Mouse (Mus musculus) forebrain, embryonic 13.5 days (tissue): ENCODE data around the gene Rrp15. TPM values are rescaled to one million over a fixed set of nuclear protein-coding genes. Genes with fewer than 3 reads are reported as not detected.

ENCODE experiments used
- ATAC-seq: fragments of 200-750 bp; cut with Nextera tagmentation; 2 replicates; pipeline ENCODE4 v1.8.0; 2017
- H3K27ac ChIP-seq: fragments of 300-500 bp; sonication (generic); 2 replicates; pipeline ENCODE4 v1.5.1; 2015; ENCODE audit warnings: inconsistent platforms, mild to moderate bottlenecking, moderate library complexity
- H3K27me3 ChIP-seq: fragments of 300-500 bp; sonication (generic); 2 replicates; pipeline ENCODE4 v1.6.1; 2015; ENCODE audit warnings: mild to moderate bottlenecking, inconsistent platforms
- H3K36me3 ChIP-seq: fragments of 300-500 bp; sonication (generic); 2 replicates; pipeline ENCODE4 v1.6.1; 2015; ENCODE audit warnings: mild to moderate bottlenecking, inconsistent platforms; ENCODE audit not compliant: poor library complexity, severe bottlenecking
- H3K4me1 ChIP-seq: fragments of 300-500 bp; sonication (generic); 2 replicates; pipeline ENCODE4 v1.6.1; 2015; ENCODE audit warnings: inconsistent platforms
- H3K4me2 ChIP-seq: fragments of 300-500 bp; sonication (generic); 2 replicates; pipeline ENCODE4 v1.6.1; 2015; ENCODE audit warnings: inconsistent platforms, mild to moderate bottlenecking, moderate library complexity
- H3K4me3 ChIP-seq: fragments of 300-500 bp; sonication (generic); 2 replicates; pipeline ENCODE4 v1.5.1; 2015; ENCODE audit warnings: mild to moderate bottlenecking, inconsistent platforms
- H3K9ac ChIP-seq: fragments of 300-500 bp; sonication (generic); 2 replicates; pipeline ENCODE4 v1.6.1; 2015; ENCODE audit warnings: mild to moderate bottlenecking, inconsistent platforms
- H3K9me3 ChIP-seq: fragments of 300-500 bp; sonication (generic); replicated peaks from 2 replicates; pipeline ENCODE4 v1.6.1; 2016; ENCODE audit warnings: inconsistent platforms
- WGBS: fragments of 180-500 bp; shearing (Covaris S2); methylation state at CpG from one replicate; pipeline ENCODE4 v1.1.7; 2015; 5-methylcytosine and 5-hydroxymethylcytosine counted together
- polyA plus RNA-seq: library from polyadenylated mRNA; unstranded; fragments of >200 nt; fragmentation: Nextera tagmentation; extraction: Ambion mirVana; gene quantifications from 2 replicates; pipeline ENCODE4 v1.2.1, GENCODE M21; 2015

The Rrp15 gene
- polyA plus RNA-seq, 1 experiment from 2014 or later: 44.1 TPM

- H3K9ac ChIP-seq: peak within 1 kb of the TSS; percentile 78
- no peaks in the 10 kb centered on the region for H3K36me3 ChIP-seq
- peaks cover 14% of the 10 kb centered on the region for H3K27me3 ChIP-seq
- H3K27ac ChIP-seq: peak within 1 kb of the TSS; percentile 25; the same call in 1 of the 2 replicates
- 1% methylated on average over 12 of the region's 12 CpGs for WGBS
- peak within 1 kb of the TSS; percentile 97 for H3K4me2 ChIP-seq
- H3K4me1 ChIP-seq: peaks cover 31% of the 10 kb centered on the region
- ATAC-seq: peak; percentile 58
- peak within 1 kb of the TSS; percentile 64 for H3K4me3 ChIP-seq
- H3K9me3 ChIP-seq: no peaks in the 10 kb centered on the region
Measured at GRCm38 (mm10) chr1:186705915-186706248, 43.3 kb downstream of the Rrp15 start, which contains the start of gene Tgfb2. TSS of gene Tgfb2 (minus strand) at chr1:186705989.

GRCm38 (mm10) chr1:186705203-186705914, 43.8 kb downstream of the Rrp15 start:
- peak; percentile 81 for ATAC-seq
- peak overlapping the region; percentile 64 for H3K4me3 ChIP-seq
- peaks cover 14% of the 10 kb centered on the region for H3K27me3 ChIP-seq
- H3K9me3 ChIP-seq: no peaks in the 10 kb centered on the region
- H3K9ac ChIP-seq: peak overlapping the region; percentile 78
- peaks cover 31% of the 10 kb centered on the region for H3K4me1 ChIP-seq
- H3K27ac ChIP-seq: peak overlapping the region; percentile 25; the same call in 1 of the 2 replicates
- peak overlapping the region; percentile 97 for H3K4me2 ChIP-seq
- H3K36me3 ChIP-seq: no peaks in the 10 kb centered on the region
- under 1% methylated on average over 54 of the region's 65 CpGs for WGBS

- peaks cover 31% of the 10 kb centered on the region for H3K4me1 ChIP-seq
- under 1% methylated on average over 36 of the region's 36 CpGs for WGBS
- H3K36me3 ChIP-seq: no peaks in the 10 kb centered on the region
- H3K27ac ChIP-seq: no peak overlapping the region
- ATAC-seq: no peak
- H3K9me3 ChIP-seq: no peaks in the 10 kb centered on the region
- H3K4me3 ChIP-seq: peak overlapping the region; percentile 64
- H3K27me3 ChIP-seq: peaks cover 14% of the 10 kb centered on the region
- peak overlapping the region; percentile 97 for H3K4me2 ChIP-seq
- H3K9ac ChIP-seq: peak overlapping the region; percentile 78
Measured at GRCm38 (mm10) chr1:186703980-186704701, 45.0 kb downstream of the Rrp15 start.

GRCm38 (mm10) chr1:186703256-186703979, 45.7 kb downstream of the Rrp15 start:
- Histone ChIP-seq H3K9me3 (no peaks in the 10 kb centered on the region), H3K4me2 (peak overlapping the region; percentile 97), H3K36me3 (no peaks in the 10 kb centered on the region), H3K4me3 (peak overlapping the region; percentile 64), H3K27ac (no peak overlapping the region), H3K27me3 (peaks cover 14% of the 10 kb centered on the region), H3K9ac (peak overlapping the region; percentile 78), H3K4me1 (peaks cover 31% of the 10 kb centered on the region)
- no peak for ATAC-seq
- 1% methylated on average over 15 of the region's 15 CpGs for WGBS

DNA sequence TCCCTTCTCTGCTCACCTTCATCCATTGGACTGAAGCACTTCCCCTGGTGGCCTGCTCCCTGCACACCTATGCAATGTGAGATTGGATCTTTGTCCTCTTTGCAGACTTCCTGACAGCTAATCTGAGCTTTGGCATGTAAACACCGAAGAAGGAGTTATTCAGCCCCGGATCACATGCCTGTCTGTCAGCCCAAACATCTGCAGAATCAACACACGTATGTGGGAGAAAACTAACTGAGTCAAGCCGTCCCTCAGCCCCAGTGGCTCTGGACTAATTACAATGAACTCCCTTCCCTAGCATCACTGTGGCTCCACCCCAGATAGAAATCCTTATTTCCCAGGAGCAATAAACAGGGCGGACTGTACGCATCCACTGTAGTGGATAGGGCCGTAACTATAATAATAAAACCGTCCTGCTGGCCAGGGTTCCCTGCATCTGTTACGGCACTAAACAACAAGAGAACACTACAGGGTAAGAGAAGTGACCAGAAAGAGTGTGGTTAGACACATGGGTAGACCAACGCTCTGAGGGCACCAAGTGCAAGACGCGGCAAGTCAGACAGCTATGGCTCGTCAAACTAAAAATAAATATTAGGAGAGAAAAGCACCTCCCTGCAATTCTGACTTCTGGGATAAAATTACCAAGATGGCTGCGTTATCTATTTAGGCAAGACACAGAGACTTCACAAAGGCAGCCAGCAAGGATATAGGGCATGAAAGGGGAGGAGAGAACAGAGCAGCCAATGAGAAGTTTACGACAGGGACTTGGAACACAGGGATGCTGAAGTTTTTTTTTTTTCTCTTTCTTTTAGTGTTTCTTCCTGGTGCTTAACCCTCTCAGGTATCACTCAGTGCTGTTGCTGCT, 46.5 kb downstream of the Rrp15 start:
- H3K27me3 ChIP-seq: peaks cover 14% of the 10 kb centered on the region
- WGBS: 22% methylated on average over 15 of the region's 15 CpGs
- H3K4me1 ChIP-seq: peaks cover 31% of the 10 kb centered on the region
- H3K4me2 ChIP-seq: peak overlapping the region; percentile 97
- no peaks in the 10 kb centered on the region for H3K36me3 ChIP-seq
- H3K4me3 ChIP-seq: peak overlapping the region; percentile 64
- no peak for ATAC-seq
- 0 out of 2 replicates have a peak overlapping the region, but pooled peaks have one; percentile 17 for H3K9ac ChIP-seq
- no peak overlapping the region for H3K27ac ChIP-seq
- H3K9me3 ChIP-seq: no peaks in the 10 kb centered on the region

DNA sequence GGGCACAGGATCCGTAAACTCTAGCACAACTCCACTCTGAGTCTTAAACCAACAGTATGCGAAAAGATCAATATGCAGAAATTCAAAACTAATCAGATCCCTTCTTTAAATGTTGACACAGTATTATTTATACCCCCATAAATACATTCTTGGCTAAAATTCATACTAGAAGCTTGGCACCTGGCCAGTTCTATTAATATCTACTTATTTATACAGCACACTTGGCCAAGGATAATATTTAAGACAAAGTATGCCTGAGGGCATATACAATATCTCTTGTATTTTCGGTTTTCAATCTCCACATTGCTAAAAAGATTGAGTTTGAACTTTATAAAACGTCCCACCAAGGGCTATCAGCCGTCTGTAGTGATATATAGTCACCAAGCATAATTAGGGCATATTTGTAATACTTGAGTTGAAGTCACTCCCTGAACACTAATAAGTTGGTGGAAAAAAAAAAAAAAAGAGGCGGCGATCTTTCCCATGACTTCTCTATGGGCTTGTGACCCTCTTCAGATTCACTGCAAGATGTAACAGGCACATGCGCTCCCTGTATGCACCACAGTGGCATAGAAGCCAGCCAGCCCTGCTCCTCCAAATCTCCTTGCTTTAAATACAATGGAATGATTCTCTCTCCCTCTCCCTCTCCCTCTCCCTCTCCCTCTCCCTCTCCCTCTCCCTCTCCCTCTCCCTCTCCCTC, 47.8 kb downstream of the Rrp15 start:
- no peak overlapping the region for H3K9ac ChIP-seq
- H3K27me3 ChIP-seq: peaks cover 14% of the 10 kb centered on the region
- 74% methylated on average over 8 of the region's 8 CpGs for WGBS
- no peak for ATAC-seq
- no peak overlapping the region for H3K4me3 ChIP-seq
- H3K27ac ChIP-seq: no peak overlapping the region
- H3K4me1 ChIP-seq: peaks cover 31% of the 10 kb centered on the region
- no peak overlapping the region for H3K4me2 ChIP-seq
- no peaks in the 10 kb centered on the region for H3K36me3 ChIP-seq
- H3K9me3 ChIP-seq: no peaks in the 10 kb centered on the region

DNA sequence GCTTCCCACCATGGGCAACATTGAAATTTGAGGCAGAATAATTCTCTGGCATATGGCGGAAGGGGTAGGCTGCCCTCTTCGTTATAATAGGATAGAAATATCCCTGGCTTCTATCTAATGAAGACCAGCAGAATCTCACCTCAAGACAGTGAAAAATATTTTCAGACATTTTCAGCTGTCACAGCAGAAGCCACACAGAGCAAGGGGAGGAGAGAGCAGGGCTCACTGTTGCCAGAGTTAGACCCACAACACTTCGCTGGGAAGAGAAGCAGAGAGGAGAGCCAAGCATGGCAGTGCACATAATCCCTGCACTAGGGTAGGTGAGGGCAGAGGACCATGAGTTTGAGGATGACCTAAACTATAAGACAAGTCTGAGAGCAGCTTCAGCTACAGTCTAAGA, 48.7 kb downstream of the Rrp15 start:
- Histone ChIP-seq H3K27ac (no peak overlapping the region), H3K9ac (no peak overlapping the region), H3K4me3 (no peak overlapping the region), H3K4me2 (no peak overlapping the region), H3K9me3 (no peaks in the 10 kb centered on the region), H3K27me3 (peaks cover 14% of the 10 kb centered on the region), H3K4me1 (peaks cover 22% of the 10 kb centered on the region), H3K36me3 (no peaks in the 10 kb centered on the region)
- WGBS: 74% methylated on average over 3 of the region's 3 CpGs
- no peak for ATAC-seq

DNA sequence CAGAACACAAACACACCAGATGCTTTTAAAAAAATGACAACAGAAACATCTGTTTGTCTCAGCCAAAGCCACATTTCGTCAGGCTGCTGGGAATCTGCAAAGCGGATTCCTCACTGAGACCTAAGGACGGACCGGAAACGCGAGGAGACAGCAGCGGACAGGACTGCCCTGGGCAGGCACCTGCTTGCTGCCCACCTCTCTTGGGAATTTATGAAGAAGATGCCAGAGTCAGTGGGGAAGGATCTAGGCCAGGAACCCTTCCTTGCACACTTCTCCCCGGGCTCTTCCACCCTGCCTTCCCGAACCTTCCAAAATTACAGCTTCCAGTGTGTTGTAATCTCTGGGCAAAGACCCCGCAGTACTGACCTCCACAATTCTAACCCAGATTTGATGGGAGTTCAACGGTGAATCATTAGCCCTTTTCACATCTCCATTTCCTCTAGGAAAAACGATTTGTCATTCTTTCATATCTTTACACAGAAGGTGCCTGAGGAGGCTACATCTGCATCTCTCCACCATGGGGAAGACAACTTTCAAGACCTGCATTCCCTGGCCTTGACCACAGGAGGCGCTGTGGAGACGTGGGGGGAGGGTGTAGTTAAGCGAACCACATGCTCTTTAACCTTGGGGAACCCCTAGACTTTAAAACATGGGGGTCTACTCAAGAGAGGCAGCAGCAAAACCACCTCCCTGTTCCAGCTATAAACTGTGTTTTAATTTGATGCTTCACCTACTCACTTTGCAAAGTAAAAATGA, 50.4 kb downstream of the Rrp15 start:
- H3K36me3 ChIP-seq: no peaks in the 10 kb centered on the region
- no peak overlapping the region for H3K4me2 ChIP-seq
- H3K4me1 ChIP-seq: peaks cover 13% of the 10 kb centered on the region
- H3K27me3 ChIP-seq: peaks cover 11% of the 10 kb centered on the region
- H3K9ac ChIP-seq: no peak overlapping the region
- no peak overlapping the region for H3K27ac ChIP-seq
- WGBS: 81% methylated on average over 15 of the region's 15 CpGs
- no peak overlapping the region for H3K4me3 ChIP-seq
- no peak for ATAC-seq
- H3K9me3 ChIP-seq: no peaks in the 10 kb centered on the region

- Histone ChIP-seq H3K4me1 (no peaks in the 10 kb centered on the region), H3K4me3 (no peak overlapping the region), H3K4me2 (no peak overlapping the region), H3K27ac (no peak overlapping the region), H3K27me3 (no peaks in the 10 kb centered on the region), H3K9ac (no peak overlapping the region), H3K36me3 (no peaks in the 10 kb centered on the region), H3K9me3 (no peaks in the 10 kb centered on the region)
- ATAC-seq: no peak
- WGBS: 88% methylated on average over 9 of the region's 9 CpGs
Measured at GRCm38 (mm10) chr1:186696231-186696630, 52.9 kb downstream of the Rrp15 start.

GRCm38 (mm10) chr1:186695361-186695760, 53.8 kb downstream of the Rrp15 start:
- WGBS: 84% methylated on average over 4 of the region's 4 CpGs

More at GRCm38 (mm10) chr1:186695361-186695760, 53.8 kb downstream of the Rrp15 start:
- H3K27me3 ChIP-seq: no peaks in the 10 kb centered on the region
- no peak overlapping the region for H3K4me2 ChIP-seq
- no peak for ATAC-seq
- H3K4me3 ChIP-seq: no peak overlapping the region
- H3K9me3 ChIP-seq: no peaks in the 10 kb centered on the region
- no peaks in the 10 kb centered on the region for H3K4me1 ChIP-seq
- no peak overlapping the region for H3K9ac ChIP-seq
- H3K36me3 ChIP-seq: no peaks in the 10 kb centered on the region
- H3K27ac ChIP-seq: no peak overlapping the region
